Comparison of ENCODE assay signal across 16 mouse cellular contexts in genomic region chr5:67090856-67091255, GRCm38 (mm10). TPM values are rescaled to one million over a fixed set of nuclear protein-coding genes. Genes with fewer than 3 reads are reported as not detected.
"Had no signal": no experiment of that assay in that cellular context is flagged by ENCODE, and none has a peak within 500 bp of the region (broad histone marks: within the 10 kb centered on the region; RNA-seq: fewer than 3 reads in every experiment).

No protein-coding gene starts in this region.

- H3K4me1 ChIP-seq: neural tube, embryonic 12.5 days had no signal

- H3K27ac ChIP-seq: midbrain, embryonic 12.5 days; midbrain, embryonic 15.5 days; neural tube, embryonic 12.5 days had no signal

- H3K36me3 ChIP-seq: midbrain, embryonic 12.5 days; midbrain, embryonic 15.5 days; neural tube, embryonic 12.5 days had no signal

- H3K4me2 ChIP-seq: lung, embryonic 14.5 days; midbrain, embryonic 12.5 days; midbrain, embryonic 15.5 days; neural tube, embryonic 12.5 days had no signal

- H3K4me3 ChIP-seq: megakaryocyte, embryonic 14.5 days; midbrain, embryonic 12.5 days; midbrain, embryonic 15.5 days; neural tube, embryonic 12.5 days had no signal

- ATAC-seq: midbrain, embryonic 15.5 days had no signal

- DNase-seq: lung, adult 18-20 months; lung, embryonic 14.5 days; lung, postnatal 10 days; lung, postnatal 4 days; right cerebral cortex, postnatal 14 days; right cerebral cortex, postnatal 4 days; spleen, adult 18-20 months; thymus, adult 2 months; thymus, postnatal 25 days; thymus, postnatal 4 days had no signal

- H3K9me3 ChIP-seq: megakaryocyte, embryonic 14.5 days; midbrain, embryonic 12.5 days; midbrain, embryonic 15.5 days; neural tube, embryonic 12.5 days had no signal

- H3K9ac ChIP-seq: lung, embryonic 14.5 days; midbrain, embryonic 12.5 days; midbrain, embryonic 15.5 days; neural tube, embryonic 12.5 days had no signal

RNA-seq across cellular contexts. Expression of gene Phox2b, which starts 8.2 kb away (rescaled TPM):
- total RNA-seq: monocyte, adult 5-6 weeks; neutrophil, adult 5-6 weeks had no signal
- polyA plus RNA-seq: thymus, adult 2 months had no signal
